Mouse (Mus musculus): ENCODE measurements around the gene Pole2. TPM values are rescaled to one million over a fixed set of nuclear protein-coding genes. Genes with fewer than 3 reads are reported as not detected.

Gene Pole2
- total RNA-seq, 4 experiments from 2014 or later, result 0.18 to 0.63 (median 0.32) TPM

GRCm38 (mm10) chr12:69210056-69210979 lies 17.7 kb downstream of the Pole2 start:
- DNase-seq (ENCODE audit: low spot score in 2 of 2), result no peak

- DNase-seq (ENCODE audit: low spot score in 2 of 2), result no peak
These were observed 19.5 kb downstream of the Pole2 start for GRCm38 (mm10) chr12:69208520-69208919.

DNA sequence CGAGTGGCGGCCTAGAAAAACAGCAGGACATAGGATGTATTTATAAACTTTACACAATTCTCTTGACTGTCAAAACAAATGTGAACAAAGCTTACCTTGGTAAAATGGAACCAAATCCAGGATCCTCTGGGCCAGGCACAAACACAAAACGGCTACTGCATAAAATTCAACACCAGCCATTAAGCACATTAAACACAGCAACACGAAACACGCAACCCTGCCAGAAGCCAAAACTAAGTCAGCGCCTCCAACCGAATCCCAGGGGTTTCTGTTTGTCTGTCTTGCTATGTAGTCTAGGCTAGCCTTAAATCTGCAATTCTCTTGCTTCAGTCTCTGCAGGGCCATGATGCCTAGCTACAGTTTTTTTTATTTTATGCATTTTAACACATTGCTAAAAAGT lies 20.1 kb downstream of the Pole2 start:
- no peak for DNase-seq (ENCODE audit: low spot score in 2 of 2)

DNA sequence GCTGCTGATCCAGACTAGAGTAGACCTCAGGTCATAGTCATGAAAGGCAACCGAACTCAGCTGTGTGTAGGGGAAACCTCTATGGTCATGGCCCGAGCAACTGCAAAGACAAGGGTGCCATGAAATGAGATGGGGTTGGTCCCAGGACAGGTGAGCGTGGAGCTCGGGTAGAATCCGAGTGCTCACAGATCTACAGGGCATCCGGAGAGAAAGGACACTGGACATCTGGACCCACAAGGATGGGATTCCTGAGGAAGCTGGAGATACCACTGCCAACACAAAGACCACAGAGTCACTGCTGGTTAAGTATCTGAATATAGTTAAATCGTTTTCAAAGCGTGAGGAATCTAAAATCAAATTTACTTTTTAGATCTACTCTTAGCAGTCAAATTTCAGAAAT lies 20.6 kb downstream of the Pole2 start:
- DNase-seq (ENCODE audit: low spot score in 2 of 2), result no peak

GRCm38 (mm10) chr12:69204052-69204833 lies 23.8 kb downstream of the Pole2 start, which contains the start of gene Gm49384:
Gene Gm49384 (minus strand): TSS chr12:69204267.
- no peak for DNase-seq (ENCODE audit: low spot score in 2 of 2)

DNA sequence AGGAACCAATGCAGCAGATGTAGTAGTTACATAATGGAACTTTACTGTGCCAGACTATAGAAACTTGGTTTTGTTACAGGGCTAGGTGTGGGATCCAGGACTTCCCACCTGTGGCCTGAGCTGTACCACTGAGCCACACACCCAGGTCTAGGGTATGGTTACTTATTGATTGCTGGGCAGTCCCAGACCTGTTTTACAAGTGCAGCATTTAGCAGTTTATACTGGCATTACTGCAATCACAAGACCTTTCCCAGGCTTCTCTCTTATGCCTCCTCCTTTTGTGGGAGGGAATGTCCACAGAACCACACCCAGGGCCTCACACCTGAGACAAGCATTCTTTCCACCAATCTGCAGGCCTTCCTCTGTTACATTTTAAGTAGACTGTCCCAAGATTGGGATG lies 29.0 kb downstream of the Pole2 start:
- DNase-seq (ENCODE audit: low spot score in 2 of 2), result no peak

DNA sequence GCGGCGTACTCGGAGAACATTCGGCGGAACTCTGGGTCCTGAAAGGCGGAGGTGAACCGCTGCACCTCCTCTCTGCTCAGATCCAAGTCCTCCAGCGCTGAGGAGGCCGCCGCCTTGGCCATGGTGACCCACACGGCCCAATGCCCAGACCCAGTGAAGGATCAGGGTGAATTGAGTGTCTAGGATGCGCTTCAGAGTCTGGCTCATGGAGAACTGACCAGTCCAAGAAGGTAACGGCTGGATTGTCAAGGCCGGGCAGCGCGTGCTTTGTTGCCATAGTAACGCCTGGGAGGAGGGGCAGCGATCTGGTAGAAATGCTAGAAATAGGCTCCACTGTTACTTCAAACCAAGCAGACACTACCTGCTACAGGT lies 29.8 kb downstream of the Pole2 start, which contains the start of gene Dnaaf2:
Gene Dnaaf2 (minus strand): TSS at position 266 of the 372 bp plus-strand sequence.
- DNase-seq (ENCODE audit: low spot score in 2 of 2), result peak; percentile 42 to 58

- DNase-seq (ENCODE audit: low spot score in 2 of 2), result peak; percentile 25 to 48
These were observed 30.4 kb downstream of the Pole2 start for GRCm38 (mm10) chr12:69197378-69198163.

DNA sequence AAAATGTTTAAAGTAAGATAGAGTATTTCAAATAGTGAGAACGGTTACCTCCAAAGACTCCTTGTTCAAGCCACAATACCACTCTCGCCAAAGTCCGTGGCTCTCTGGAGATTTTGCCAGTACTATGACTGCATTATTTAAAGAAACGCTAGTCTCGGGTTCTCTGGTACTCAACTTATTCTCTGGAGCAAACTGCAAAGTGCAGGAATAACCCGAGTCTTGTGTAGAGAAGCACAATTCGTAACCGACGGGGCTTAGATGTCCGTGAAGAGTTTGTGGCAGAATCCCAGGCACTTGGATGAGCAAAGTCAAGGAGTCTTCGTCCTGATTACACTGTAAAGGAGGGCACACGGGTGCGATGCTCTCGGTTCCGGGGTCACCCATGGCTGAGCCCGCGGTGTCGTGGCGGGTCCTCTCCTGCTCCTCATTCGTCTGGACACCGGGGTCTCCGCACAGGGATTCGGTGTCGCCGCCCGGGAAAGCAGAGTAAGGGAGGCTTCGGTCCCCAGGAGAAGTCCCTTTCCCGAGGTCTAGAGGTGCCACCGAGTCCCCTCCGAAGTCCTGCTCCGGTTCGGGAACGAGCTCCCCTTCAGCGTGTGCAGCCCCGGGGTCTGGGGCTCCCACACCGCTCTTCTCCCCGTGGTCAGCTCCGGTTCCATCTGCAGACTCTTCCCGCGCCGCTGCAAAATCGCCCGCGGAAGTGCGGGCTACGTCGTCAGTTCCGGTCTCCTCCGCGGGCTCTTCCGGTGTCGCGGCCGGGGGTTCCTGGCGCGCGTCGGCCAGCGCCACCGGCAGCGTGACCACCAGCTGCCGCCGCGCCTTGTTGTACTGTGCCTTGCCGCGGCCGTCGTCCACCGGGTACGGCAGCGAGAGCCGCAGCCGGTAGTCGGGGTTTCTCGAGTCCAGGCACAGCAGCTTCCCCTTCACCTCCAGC lies 31.3 kb downstream of the Pole2 start, which contains the start of gene Gm49383:
Gene Gm49383 (minus strand): TSS at position 661 of the 934 bp plus-strand sequence.
- peak in 1 of 2 experiments; percentile 61 for DNase-seq (ENCODE audit: low spot score in 2 of 2)

DNA sequence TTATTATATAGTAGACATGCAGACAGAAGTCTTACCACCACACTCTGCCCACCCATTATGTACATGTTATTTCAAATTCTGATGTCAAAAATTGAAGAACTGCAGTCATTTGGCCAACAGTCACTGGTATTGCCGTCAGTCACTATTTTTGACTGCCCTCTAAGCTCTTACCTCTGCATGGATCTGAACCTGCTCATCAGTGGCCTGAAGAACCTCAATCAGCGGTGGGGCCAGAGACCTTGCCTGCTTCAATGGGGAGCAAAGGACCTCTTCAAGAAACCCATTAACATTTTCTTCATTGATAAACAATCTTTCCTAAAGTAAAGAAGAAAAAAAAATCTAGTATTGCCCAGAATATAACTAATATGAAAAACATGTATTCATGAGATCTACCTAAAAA lies 35.4 kb downstream of the Pole2 start:
- no peak for DNase-seq (ENCODE audit: low spot score in 2 of 2)

DNA sequence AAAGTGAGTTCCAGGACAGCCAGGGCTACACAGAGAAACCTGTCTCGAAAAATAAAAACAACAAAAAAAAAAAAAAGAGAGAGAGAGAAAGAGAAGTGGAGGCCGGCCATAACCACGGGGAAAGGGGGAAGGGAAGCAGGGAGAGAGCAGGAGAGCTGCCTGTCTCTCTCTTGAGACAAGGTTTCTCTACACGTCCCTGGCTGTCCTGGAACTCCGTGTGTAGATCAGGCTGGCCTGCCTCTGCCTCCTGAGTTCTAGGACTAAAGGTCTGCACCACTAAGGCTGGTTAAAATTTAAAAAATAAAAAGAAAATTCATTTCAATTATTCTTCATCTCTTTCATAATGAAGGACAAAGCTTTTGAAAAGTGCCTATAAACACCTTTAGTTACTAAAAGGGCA lies 36.6 kb downstream of the Pole2 start:
- DNase-seq (ENCODE audit: low spot score in 2 of 2), result no peak

DNA sequence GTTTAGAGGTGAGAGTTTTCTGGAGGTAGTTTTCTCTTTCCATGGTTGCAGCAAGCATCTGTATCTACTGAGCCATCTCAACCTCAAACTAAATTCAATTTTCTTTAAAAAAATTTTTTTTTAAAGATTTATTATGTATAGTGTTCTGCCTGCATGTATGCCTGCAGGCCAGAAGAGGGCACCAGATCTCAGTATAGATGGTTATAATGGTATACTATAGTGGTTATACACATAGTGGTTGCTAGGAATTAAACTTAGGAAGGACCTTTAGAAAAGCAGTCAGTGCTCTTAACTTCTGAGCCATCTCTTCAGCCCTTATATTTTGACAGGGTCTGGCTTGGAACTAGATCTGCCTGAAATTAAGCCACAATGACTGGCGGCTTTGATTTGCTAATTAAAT lies 37.5 kb downstream of the Pole2 start:
- no peak for DNase-seq (ENCODE audit: low spot score in 2 of 2)

- no peak for DNase-seq (ENCODE audit: low spot score in 2 of 2)
These were observed 37.9 kb downstream of the Pole2 start for GRCm38 (mm10) chr12:69190074-69190473.

GRCm38 (mm10) chr12:69186811-69187471 lies 41.1 kb downstream of the Pole2 start:
- no peak for DNase-seq (ENCODE audit: low spot score in 2 of 2)

GRCm38 (mm10) chr12:69185371-69185770 lies 42.6 kb downstream of the Pole2 start:
- no peak for DNase-seq (ENCODE audit: low spot score in 2 of 2)

- peak; percentile 35 to 51 for DNase-seq (ENCODE audit: low spot score in 2 of 2)
These were observed 43.4 kb downstream of the Pole2 start for GRCm38 (mm10) chr12:69184342-69185295.

GRCm38 (mm10) chr12:69183583-69184308 lies 44.2 kb downstream of the Pole2 start, which contains the start of the genes Rpl36al and Mgat2:
Gene Rpl36al (minus strand): TSS chr12:69184083.
Gene Mgat2 (plus strand): TSS chr12:69184157.
- DNase-seq (ENCODE audit: low spot score in 2 of 2), result peak; percentile 96 to 99

DNA sequence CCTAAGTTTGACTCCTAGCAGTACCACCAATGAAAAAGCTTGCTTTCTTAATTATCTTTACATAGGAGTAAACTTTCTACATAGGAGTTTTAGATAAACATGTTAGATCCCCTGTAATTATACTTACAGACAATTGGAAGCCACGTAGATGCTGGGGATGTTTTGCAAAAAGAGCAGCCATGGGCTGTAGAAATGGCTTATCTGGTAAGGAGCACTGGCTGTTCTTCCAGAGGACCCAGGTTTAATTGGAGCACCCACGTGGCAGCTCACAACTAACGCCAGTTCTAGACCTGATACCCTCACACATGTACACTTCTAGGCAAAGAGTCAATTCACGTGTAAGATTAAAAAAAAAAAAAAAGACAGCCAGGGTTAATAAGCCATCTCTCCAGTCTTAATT lies 46.2 kb downstream of the Pole2 start:
- DNase-seq (ENCODE audit: low spot score in 2 of 2), result no peak

Measured in left cerebral cortex, adult 8-10 months (tissue).